Mouse (Mus musculus) adrenal gland, adult 2 months (tissue): Measurements from ENCODE around the gene Prl8a2. TPM values are rescaled to one million over a fixed set of nuclear protein-coding genes. Genes with fewer than 3 reads are reported as not detected.

Source experiments
- DNase-seq: peaks from one replicate; pipeline ENCODE4 v3.0.0; 2021
- long read RNA-seq: library from polyadenylated mRNA; stranded (forward); transcript quantifications from one replicate; pipeline ENCODE4 v2.0.0, GENCODE M21; 2021
- polyA plus RNA-seq: library from polyadenylated mRNA; depleted of rRNA; stranded (reverse); fragments of >200 nt; gene quantifications from 2 replicates; pipeline ENCODE4 v1.2.3, GENCODE M21; 2012; rRNA removed
- total RNA-seq, 2 experiments: library from RNA; stranded (reverse); gene quantifications; 2 replicates each; pipeline ENCODE4 v1.2.3; 2021

The Prl8a2 gene
- total RNA-seq (1 to 10 TPM; 3.1 to 5.7 TPM), polyA plus RNA-seq (not detected in 2 replicates)
- long read RNA-seq, transcript Prl8a2-201 (6 exons, 939 nt): major isoform, 6 of 7 reads
- long read RNA-seq, partial matches to known transcripts: 0 of 7 reads
- long read RNA-seq, other reads (novel, unspliced or antisense): 0 of 7 reads

DNA sequence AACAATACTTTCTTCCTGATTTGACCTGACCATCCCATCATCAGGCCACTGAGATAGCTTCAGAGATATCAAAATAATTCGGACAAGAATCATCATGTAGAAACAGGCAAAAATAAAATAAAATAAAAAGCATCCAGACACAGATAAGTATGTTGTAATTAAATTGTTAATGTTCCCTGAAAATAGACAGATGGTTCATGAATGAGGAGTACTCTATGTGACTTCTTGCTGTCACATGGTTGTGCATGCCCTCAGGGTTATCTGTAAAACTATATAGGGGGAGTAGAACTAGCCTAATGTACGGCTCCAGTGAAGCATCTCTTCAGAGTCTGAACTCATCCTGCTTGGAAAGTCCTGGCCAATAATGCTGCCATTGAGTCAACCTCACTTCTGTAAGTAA, at the start of gene Prl8a2:
Gene Prl8a2, plus strand, starts transcription at position 301 of the 400 bp plus-strand sequence.
- DNase-seq: no peak

DNA sequence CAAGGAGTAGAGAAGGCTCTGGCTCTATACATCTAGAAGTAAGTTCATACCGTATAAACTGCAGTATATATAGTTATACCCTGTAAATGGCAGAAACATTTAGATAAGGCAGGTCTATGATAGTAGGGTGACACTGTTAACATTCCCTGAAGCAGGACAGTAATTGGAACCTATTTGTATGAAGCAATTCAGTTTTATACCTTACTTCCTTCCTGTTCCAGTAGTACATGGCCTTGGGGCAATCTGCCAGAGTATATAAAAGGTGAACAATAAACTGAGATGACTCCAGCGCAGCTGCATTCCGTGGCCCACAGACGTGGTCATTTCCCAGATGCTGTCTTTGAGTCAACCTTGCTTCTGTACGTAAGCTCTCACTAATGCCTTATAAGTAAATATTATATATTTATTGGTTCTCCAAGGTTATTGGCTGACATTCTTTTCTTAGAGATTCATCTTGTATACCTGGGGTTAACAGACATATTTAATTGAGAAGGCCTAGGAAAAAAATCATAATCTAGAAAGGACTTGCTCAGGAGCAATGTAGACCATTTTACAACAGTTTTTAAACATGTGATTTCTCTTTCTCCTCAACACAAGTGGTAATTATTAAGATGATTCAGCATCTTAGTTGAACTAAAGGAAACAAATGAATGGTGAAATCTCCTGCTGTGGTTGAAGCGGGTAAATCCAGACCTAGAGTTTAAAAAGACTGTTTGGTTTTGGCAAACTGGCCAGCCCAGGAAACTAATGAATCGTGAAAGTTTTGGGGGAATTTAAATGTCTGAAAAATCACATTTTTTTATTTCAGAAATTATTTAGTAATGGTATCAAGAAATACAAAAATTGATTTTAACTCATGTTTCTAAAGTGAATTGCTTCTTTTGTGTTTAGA, 32.9 kb upstream of the Prl8a2 start, which contains the start of gene Prl6a1:
Gene Prl6a1, plus strand, starts transcription at position 294 of the 892 bp plus-strand sequence.
- no peak for DNase-seq

DNA sequence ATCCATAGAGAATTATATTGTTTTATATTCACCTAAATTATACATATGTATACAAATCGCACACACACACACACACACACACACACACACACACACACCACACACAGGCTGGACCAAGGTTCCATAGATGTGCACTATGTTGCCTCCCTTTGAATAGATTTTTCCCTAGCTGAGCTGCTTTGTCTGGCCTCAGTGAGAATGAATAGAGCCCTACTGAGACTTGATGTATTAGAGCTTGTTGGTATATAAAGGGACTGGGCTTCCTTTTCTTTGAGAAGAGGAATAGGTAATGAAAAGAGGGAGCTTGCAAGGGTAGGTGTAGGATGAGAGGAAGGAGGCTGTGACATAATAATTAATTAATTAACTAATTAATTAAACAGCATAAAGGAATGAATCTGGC, 10.5 kb upstream of the Prl8a2 start:
- no peak for DNase-seq

DNA sequence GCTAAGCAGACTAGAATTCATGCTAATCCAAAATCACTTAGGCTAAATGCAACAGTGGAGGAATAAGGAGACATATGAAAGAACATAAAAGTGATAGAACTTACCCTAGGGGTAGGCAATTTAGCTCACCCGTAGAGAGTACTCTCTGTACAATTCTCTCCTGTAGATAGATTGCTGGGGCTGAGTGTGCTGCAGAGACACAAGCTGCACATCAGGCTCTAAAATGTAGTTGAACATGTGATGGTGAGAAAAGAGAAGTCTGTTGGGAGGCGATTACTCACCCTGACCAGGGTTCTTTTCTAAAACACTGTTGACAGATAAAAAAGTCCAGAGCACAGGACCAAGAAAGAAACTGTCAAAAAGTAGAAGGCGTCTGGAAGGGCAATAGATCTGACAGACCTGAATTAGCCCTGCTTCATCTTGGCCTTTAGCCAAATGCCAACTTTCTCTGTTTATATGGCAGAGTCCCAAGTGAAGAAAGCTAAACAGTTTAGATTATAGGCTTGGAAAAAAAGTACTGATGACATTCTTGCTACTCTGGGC, 2.7 kb upstream of the Prl8a2 start:
- no peak for DNase-seq

DNA sequence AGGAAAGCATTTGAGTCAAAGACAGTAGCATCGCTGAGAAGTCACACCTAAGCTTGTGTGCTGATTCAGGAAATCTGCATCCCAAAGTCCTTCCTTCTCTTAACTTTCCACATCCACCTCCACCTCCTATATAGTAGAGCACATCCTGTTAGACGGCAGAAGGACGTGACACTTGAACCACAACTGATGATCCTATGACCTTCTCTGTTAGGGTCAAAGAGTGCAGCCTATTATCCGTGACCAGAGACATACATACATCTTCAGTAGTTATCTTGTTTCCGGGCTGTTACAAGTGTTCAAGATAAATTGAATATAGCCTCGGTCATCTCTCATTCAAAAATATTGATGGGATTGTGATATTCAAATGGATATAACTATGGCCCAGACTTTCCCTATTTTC, 45.3 kb downstream of the Prl8a2 start, which contains the start of gene Prl2b1:
Gene Prl2b1, minus strand, starts transcription at position 101 of the 400 bp plus-strand sequence.
- DNase-seq: no peak

DNA sequence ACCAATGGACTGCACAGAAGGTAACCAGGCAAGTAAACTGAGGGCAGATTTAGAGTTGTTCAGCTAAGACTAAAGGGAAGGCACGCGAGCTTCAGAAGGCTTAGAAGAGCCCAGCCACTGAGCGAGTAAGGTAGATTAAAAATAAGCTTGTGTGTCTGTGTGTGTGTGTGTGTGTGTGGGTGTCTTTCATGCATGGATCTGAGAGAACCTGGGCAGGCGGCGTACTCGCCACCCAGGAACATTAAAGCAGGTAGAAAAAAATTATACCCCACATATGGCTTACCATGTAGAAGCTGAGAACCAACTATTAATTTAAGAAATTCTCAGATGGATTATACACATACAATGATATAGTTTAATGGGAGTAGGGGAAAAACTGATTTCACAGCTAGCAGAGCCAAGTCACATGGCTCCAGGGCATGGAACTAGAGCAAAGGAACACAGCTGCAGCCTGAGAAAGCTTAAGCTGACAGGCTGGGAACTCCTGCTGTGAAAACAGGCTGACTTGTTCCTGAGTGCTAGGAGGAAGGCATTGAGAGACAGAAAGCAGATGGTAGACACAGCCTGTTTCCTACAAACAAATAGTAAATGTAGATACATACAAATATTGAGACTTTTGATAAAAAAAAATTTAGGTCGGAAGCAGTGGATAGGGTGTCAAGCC, 53.7 kb downstream of the Prl8a2 start:
- no peak for DNase-seq

Other genes with a start within 250 kb of the Prl8a2 start
- not detected for gene Prl3d2, start 224.0 kb upstream of the Prl8a2 start, total RNA-seq
- not detected in 2 replicates for gene Prl3d2, start 224.0 kb upstream of the Prl8a2 start, polyA plus RNA-seq
- not detected for gene Prl3d3, start 188.9 kb upstream of the Prl8a2 start, total RNA-seq
- gene Prl3d3, start 188.9 kb upstream of the Prl8a2 start, polyA plus RNA-seq: not detected in 2 replicates
- gene Prl3c1, start 149.0 kb upstream of the Prl8a2 start, total RNA-seq: not detected
- gene Prl3c1, start 149.0 kb upstream of the Prl8a2 start, polyA plus RNA-seq: not detected in 2 replicates
- gene Prl3b1, start 103.8 kb upstream of the Prl8a2 start, total RNA-seq: not detected
- gene Prl3b1, start 103.8 kb upstream of the Prl8a2 start, polyA plus RNA-seq: not detected in 2 replicates
- not detected for gene Prl3a1, start 86.2 kb upstream of the Prl8a2 start, total RNA-seq
- not detected in 2 replicates for gene Prl3a1, start 86.2 kb upstream of the Prl8a2 start, polyA plus RNA-seq
- not detected for gene Prl6a1, start 33.0 kb upstream of the Prl8a2 start, total RNA-seq
- not detected in 2 replicates for gene Prl6a1, start 33.0 kb upstream of the Prl8a2 start, polyA plus RNA-seq
- not detected for gene Prl2b1, start 45.2 kb downstream of the Prl8a2 start, total RNA-seq
- not detected in 2 replicates for gene Prl2b1, start 45.2 kb downstream of the Prl8a2 start, polyA plus RNA-seq
- not detected for gene Prl8a6, start 93.0 kb downstream of the Prl8a2 start, total RNA-seq
- not detected in 2 replicates for gene Prl8a6, start 93.0 kb downstream of the Prl8a2 start, polyA plus RNA-seq
- not detected for gene Prl8a8, start 167.5 kb downstream of the Prl8a2 start, total RNA-seq
- not detected in 2 replicates for gene Prl8a8, start 167.5 kb downstream of the Prl8a2 start, polyA plus RNA-seq
- not detected for gene Prl8a9, start 218.9 kb downstream of the Prl8a2 start, total RNA-seq
- gene Prl8a9, start 218.9 kb downstream of the Prl8a2 start, polyA plus RNA-seq: not detected in 2 replicates
- gene Prl8a1, start 236.5 kb downstream of the Prl8a2 start, total RNA-seq: not detected
- gene Prl8a1, start 236.5 kb downstream of the Prl8a2 start, polyA plus RNA-seq: not detected in 2 replicates